Mouse (Mus musculus): ENCODE data around the gene Elf4.

GRCm38 (mm10) chrX:48444677-48445076 lies 18.3 kb downstream of the Elf4 start:
- TF ChIP-seq CTCF (IDR thresholded peaks at IDR 0.05; ENCODE audit: low read depth) (no peak), EP300 (IDR thresholded peaks at IDR 0.05; ENCODE audit: low read depth) (no peak)
